Mouse (Mus musculus) frontal cortex, adult 2 months (tissue): ENCODE data around the gene Slc22a8. TPM values are rescaled to one million over a fixed set of nuclear protein-coding genes. Genes with fewer than 3 reads are reported as not detected.

ENCODE experiments used
- DNase-seq, 2 experiments: peaks; one replicate each; pipeline ENCODE4 v3.0.0; 2022; ENCODE audit warnings: low spot score in 1 of 2; ENCODE audit errors: extremely low spot score in 1 of 2
- polyA plus RNA-seq: library from polyadenylated mRNA; depleted of rRNA; stranded (reverse); fragments of >200 nt; gene quantifications from 2 replicates; pipeline ENCODE4 v1.2.3, GENCODE M21; 2012; rRNA removed

Gene Slc22a8
- polyA plus RNA-seq, result 24.4 and 33.8 TPM in 2 replicates

DNA sequence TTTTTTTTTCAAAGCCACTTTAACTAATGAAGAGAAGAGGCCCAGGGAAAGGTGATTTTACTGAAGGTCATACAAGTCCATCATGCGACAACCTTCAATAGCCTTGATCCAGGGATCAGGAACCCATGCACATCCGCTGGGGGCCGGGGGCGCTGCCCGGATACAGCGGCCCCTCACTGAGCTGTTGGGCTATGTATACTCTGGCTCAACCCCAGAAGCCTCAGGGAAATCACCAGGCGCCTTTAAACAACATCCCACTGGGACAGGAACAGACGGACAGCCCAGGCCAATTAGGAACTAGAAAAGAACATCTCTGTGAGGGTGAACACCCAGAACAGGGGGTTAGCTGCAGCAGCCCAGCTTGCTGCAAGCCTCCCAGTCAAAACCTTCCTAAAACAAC is at the start of gene Slc22a8:
Gene Slc22a8, plus strand, starts transcription at position 301 of the 400 bp plus-strand sequence.
- no peak for DNase-seq

DNA sequence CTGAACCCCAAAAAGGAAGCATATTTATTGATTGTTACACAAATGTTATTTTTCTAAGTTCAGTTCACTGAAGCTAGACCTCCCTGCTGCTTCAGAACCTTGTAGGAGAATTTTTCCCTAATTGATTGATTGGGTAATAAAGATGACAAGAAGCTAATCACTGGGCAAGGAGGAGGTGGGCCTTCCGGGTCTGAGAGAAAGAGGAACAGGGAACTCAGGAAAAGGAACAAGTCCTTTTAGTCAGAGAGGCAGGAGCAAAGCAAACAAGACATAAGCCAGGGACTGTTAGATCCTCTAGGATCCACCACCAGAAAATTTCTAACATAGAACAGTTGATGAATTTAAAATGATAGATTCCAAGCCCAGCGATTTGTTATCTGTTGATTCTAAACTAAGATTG is 32.2 kb upstream of the Slc22a8 start:
- DNase-seq, result no peak

DNA sequence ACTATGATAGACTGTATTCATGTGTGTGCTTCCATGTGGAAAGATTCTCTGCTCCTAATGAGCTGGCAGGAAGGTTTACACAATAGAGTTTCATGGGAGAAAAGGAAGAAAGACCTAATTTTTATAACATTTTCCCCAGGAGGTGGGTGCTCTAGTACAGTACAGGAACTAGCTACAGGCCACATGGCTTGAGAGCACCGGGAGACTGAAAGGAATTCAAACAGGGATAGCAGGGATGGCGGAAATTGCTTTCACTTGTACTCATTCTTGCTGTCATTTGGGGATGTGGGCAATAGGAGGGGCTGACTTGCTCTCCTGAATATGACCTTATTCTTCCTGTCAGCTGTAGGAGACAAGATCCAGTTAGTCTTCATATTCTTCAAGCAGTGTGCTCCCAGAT is 27.0 kb upstream of the Slc22a8 start:
- DNase-seq, result no peak

DNA sequence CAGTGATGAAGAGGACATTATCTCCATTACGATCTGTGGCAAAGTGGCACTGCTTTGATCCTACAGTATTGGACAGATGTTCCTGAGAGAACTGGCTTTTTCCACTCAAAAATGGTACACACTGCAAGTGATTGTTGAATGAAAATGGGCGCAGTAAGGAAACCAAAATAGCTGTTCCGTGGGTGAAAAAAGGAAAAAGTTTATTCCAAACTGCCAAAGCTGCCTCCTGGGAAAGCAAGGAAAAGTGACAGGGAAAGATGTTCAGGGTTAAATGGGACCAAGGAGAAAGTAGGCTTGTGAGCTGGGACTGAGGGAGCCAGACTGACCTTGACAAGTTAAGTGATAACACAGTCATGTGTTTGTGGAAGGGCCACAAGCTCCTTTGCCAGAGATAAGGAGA is 26.6 kb upstream of the Slc22a8 start:
- DNase-seq, result peak in 1 of 2 experiments; percentile 53

DNA sequence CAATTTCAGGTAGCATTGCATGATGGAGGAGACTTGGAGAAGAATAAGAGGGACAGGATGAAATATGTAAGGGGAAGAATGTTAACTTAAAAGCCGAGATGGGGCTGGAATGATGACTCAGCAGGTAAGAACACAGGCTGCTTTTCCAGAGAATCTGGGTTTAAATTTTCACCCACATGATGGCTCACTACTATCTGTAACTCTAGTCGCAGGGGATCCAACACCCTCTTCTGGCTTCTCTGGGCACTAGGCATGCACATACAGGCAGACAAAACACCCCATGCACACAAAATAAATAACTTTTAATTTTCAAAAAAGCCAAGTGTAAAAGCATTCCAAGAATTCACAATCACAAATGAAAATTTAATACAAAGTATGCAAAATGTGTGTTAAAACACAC is 25.8 kb upstream of the Slc22a8 start:
- peak in 1 of 2 experiments; percentile 36 for DNase-seq

DNA sequence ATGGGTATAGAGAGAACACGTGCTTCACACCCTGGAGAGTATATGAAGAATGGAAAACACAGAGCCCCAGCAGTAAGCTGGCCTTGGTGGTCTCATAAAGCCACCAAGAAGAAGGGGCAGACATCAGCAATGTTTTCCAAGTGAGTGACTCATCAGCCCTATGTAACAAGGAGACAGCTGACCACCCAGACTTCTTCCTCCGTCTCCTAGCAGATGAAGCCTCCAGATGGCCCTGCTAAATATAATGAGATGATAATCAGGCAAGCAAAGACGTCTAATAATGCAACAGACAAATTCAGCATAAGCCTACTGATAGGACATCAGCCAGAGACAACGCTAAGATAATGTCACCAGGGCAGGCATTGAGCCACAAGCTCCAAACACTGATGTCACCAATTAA is 25.1 kb upstream of the Slc22a8 start:
- peak; percentile 15 to 55 for DNase-seq

DNA sequence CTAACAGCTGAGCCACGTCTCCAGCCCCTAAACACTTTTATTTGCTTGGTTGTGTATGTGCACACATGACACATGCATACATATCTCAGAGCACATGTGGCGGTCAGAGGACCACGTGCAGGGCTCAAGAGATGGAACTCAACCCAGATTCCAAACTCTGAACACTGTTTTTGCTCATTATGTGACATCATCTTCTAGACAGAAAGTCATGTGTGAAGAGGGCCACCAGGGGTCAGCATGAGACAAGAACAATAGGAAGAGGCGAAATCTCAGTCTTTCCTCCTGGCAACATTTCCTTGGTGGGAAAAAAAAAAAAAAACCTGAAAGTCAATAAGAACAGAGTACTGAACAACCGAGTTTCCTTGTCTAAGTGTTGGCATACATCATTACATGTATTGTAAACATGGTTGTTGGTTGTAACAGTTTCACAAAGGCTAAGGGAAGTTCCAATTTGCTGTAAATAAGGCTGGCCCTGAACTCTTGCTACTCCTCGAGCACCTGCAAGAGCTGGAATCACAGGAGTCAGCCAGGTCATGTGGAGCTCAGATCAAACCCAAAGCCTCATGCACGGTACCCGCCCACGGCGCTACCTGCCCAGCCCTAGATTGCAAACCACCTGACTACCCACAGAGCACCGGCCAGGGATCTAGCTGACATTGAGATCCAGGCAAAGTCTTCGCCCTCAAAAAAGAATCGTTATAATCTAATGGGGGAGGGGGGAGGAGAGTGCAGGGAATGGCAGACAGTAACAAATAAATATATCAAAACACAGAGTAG is 23.8 kb upstream of the Slc22a8 start:
- peak in 1 of 2 experiments; percentile 61 for DNase-seq

DNA sequence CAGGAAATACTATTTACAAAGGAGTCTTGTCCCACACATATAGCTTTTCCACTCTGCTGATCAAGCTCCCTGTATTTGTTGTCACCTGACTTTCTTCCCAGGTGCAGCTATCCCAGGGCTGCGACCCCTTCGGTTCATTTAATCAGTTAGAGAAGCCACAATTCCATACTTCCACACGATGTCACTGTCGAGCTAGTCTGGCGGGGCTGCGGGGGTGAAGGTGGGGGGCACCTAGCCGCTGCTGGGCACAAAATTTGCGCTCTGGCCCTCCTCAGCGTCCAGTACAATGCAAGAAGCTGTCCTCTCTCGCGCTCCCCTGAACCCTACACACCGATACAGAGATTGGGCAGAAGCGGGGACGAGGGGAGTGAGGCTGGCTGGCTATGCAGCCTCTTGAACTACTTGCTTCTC is 21.6 kb upstream of the Slc22a8 start:
- peak in 1 of 2 experiments; percentile 63 for DNase-seq

DNA sequence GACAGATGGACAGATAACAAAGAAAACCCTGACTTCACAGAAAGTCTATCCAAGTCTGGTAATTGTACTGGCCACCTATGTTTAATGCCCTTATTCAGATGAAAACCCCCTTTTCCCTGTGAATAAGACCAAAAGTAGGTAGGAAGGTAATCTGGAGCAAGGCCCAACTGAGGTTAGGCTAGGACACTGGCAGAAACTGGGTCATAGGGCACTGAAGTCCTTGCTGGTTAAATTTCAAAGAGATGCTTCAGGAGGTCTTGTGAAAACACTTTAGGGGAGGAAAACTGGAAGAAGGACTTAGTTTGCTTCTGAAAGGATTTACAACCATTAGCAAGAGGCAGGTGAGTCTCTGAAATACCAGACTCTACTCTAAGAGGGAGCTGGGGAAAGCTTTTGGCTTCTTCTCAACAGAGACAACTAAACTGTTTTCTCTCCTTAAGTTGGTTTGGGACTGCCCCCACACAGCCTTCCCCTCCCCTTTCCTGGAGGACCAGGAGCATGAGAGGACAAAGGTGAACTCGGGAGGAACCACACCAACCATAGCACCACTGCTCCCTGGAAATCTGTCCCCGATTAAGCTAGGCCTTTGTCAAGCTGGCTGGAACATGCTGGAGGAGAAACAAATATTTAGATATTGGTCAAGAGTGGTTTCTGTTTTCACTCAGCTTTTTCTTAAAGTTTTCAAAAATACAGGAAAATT is 20.6 kb upstream of the Slc22a8 start:
- no peak for DNase-seq

DNA sequence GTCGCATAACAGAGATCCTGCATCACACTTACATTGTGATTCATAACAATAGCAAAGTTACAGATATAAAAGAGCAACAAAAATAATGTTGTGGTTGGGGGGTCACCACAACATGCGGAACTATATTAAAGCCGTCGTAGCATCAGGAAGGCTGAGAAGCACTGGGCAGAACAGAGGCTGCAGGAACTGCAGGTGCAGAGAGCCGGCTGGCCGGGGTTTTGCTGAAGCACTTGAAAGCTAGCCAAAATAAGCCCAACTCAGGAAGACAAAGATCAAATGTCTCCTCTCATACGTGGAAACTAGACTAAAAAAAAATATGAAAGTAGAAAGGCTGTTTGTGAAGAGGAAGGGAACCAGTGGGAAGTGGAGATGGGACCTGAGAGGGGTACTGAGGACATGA is 19.3 kb upstream of the Slc22a8 start:
- DNase-seq, result no peak

DNA sequence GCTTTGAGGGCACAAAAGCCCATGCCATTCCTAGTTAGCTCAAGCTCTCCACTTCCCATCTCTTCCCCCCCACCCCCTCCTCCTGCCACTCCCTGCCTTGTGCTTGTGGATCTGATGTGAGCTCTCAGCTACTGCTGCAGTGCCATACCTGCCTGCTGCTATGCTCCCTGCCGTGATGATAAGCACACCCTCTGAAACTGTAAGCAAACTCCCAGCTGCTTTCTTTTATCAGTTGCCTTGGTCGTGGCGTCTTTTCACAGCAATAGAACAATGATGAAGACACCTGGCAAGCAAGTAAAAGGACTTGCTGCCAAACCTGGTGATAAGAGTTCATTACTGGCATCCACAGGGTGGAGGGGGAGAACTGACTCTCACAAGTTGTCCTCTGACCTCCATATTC is 18.6 kb upstream of the Slc22a8 start:
- DNase-seq, result no peak

DNA sequence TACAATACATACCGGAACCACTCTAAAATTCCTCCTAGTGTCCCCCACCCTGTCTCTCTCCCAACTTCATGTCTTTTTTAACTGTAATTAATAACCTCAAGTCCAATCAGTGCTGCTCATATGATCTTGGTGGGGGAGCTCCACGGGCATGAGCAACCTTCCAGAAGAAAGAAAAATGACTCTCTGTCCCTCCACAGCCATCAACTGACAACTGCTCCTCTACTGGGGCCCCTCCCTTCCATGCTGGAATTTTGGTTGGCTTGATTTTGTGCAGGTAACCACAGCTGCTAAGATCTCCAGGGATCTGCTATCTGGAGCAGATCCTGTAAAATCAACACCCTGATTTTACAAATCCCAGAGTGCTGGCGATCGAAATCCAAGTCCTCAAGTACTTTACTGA is 13.6 kb upstream of the Slc22a8 start:
- DNase-seq, result no peak

DNA sequence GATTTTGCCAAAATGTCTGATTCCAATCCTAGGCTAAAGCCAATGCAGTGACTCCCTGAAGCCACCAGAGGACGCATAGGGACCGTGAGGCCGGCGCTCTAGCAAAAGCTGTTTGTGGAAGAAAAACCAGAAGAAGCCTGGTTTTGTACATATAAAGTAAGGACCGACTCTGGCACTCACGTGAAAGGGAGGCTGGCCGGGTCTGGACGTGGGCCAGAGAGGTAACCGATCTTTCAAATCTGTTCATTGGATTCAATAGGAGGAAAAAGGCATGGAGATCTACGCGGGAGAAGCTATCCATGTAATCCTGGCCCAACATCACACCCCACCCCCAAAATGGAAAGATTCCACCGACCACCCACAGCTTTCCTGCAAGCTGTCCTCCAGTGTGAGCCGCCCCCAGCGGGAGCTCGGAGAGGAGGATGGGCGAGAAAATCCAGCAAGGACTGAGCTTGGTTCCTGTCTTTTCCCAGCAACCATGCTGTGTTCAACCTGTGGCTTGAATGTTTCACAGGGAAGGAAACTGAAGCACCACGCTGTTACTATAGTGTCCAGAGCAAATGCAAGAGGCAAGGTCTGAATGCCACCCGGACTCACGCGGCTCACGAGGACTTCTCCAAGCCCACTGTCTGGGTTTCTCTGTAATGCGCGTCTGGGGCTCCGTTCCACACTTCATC is 12.6 kb upstream of the Slc22a8 start:
- peak; percentile 83 to 90 for DNase-seq

DNA sequence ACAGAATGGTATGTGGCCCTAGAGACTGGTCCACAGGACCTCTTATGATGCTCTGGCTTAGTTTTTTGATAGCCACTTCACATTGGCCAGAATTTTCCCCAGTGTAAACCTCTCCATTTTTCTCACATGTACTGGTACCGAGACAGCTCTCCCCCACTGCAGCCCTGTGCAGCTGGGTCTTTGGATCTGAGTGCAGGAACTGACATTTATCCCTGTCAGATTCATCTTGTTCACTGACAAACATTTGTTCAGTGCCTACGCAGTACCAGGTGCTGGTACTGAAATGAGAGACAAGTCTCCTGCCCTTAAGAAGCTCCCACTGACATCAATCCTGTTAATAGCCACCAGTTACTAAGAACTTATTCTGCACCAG is 12.1 kb upstream of the Slc22a8 start:
- peak in 1 of 2 experiments; percentile 22 for DNase-seq

DNA sequence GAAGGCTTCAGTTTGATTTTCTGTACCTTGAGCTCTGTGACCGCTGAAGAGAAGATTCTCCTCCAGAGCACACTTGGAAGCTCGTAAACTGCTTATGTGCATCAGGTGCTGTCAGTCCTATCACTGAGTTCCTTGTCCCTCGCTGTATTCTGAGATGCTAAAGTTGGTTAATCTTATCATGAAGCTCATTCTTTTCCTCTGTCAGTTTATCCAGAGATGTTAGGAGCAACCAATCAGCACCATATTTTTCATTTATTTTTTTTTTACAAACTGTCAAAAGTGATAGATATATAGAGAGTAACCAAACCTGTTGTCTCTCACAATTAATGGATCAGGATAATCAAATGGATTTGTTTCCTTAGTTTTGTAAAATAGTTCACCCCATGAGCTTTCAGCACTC is 5.8 kb upstream of the Slc22a8 start:
- DNase-seq, result no peak

DNA sequence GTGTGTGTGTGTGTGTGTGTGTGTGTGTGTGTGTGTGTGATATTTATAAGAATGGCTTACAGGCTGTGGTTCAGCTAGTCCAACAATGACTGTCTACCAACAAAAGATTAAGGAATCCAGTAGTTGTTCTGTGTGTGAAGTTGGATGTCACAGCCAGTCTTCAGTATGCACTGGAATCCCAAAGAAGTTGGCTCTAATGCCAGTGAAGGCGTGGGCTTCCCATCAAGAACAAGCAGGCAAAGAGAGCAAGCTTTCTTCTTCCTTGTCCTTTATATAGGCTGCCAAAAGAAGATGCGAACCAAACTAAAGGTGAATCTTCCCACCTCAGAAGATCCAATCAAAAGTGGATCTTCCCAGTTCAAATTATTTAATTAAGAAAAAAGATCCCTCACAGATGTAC is 5.2 kb upstream of the Slc22a8 start:
- DNase-seq, result no peak

DNA sequence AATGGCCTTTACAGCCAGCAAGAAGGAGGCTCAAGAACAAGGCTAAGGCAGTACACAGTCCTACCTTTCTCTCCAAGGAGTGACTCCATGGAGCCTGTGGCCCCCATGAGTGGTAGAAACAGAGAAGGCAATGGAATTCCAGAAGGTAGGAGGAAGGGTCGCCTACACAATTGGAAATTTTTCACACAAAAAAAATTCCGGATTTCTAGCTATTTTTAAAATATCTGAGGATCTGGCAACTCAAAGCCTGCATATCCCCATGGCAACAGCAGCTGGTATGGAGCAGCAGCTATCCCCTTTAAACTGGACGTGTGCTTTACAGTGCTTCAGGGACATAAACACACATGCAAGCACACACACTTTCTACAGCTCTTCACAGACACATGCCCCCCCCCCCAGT is 4.7 kb upstream of the Slc22a8 start:
- DNase-seq, result peak; percentile 40 to 68

DNA sequence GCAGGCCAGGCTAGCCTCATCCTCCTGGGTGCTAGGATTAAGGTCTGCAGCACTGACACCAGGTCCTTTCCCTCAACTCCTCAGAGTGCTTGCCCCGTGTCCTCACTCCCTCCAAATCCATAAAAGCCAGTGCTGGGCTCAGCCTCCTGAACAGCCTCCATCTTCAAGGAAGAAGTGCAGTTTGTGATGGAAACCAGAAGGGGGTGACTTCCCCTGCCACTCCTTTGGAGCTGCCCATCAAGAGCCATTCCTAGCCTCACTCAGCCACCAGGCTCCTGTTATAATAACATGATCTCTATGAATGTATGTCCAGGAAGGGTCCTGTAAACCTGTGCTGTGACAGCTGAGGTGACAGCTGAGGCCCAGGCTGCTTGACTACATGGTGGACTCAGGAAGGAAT is 3.7 kb upstream of the Slc22a8 start:
- DNase-seq, result no peak

DNA sequence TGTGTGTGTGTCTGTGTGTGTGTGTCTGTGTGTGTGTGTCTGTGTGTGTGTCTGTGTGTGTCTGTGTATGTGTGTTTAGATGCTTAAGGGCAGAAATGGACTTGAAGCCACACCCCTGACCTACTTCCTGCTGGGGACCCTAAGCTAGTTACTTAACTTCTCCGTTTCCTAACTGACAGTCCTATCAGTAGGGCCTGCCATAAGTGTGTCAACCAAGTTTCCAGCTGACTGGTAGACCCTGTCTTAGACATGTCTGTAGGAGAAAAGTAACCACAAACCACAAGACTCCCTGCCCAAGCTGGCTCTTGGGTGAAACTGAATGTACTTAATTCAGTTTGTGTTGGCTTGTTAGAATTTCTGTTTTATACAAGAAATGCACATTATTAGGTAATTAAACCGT is 1.1 kb downstream of the Slc22a8 start:
- no peak for DNase-seq

DNA sequence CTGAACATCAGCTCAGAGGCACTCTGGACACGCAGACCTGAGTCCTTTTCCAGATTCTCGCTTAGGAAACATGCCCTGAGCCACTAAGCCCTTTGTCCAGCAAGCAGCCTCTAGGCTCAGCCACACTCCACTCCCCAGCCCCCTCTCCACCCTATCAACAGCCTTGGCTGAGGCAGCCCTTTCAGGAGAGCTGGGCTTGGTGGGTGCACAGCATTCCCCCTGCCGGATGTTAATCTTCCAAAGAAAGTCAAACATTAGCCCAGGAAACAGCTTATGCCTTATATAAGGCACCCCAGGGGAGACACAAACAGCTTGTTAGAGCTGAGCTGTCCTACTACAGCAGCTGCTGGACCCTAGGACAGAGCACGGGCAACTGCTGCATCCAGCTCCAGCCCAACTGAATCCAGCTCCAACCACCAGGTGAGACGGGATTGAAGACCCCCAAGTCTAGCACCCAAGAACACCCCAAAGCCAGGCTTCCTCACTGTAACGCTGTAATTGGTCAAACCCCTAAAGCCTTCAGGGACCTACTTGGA is 1.9 kb downstream of the Slc22a8 start:
- no peak for DNase-seq

DNA sequence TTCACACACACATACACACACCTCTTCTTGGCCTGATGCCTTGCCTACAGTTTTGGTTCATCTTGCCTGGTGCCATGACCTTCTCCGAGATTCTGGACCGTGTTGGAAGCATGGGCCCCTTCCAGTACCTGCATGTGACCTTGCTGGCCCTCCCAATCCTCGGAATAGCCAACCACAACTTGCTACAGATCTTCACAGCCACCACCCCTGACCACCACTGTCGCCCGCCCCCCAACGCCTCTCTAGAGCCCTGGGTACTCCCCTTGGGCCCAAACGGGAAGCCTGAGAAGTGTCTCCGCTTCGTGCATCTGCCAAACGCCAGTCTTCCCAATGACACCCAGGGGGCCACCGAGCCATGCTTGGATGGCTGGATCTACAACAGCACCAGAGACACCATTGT is 2.8 kb downstream of the Slc22a8 start:
- no peak for DNase-seq
